Mouse (Mus musculus): ENCODE data around the gene Map2k5. TPM values are rescaled to one million over a fixed set of nuclear protein-coding genes. Genes with fewer than 3 reads are reported as not detected.

Gene Map2k5
- 34.6 and 37.3 TPM in 2 replicates for polyA plus RNA-seq (2014; fragmentation: Nextera tagmentation; extraction: Ambion mirVana)

DNA sequence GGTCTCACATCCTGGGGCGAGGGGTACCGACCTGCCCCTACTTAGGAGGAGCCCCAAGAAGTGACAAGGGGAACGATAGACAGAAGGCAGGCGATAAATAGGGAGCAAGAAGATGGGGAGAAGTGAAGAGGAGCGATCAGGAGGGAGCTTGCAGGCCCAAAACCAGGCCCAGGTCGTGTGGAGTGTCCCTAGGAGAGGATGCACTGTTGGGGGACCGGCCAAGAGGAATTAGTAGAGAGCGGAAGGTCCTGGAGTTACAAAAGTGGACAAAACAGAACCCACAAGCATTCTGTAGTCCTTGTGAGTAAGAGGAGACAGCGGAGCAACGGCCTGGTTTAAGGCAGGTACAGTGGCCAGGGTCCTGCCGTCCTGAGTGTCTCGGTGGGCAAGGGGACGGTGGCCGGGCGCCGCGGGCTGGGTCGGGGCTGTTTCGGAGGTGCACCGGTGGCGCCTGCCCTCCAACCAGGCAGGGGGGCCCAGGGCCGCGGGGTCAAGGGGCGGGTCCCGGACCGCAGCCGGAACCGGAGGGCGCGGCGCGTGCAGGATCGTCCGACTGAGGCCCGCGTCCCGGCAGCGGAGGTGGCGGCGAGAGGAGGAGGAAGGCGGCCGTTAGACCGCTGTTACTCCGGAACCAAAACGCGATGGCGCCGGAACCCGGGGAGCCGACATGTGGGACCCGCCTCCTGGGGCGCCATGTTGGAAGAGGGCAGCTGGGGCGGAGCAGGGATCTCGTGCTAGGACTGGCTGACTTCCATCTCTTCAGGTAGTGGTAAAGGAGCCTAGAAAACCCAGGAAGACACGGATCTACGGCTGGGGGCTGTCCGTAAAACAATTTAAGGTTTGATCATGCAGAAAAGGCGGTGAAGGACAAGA is at the start of gene Map2k5:
Gene Map2k5 (minus strand): TSS at position 633 of the 873 bp plus-strand sequence.
- ATAC-seq (ENCODE audit: insufficient read depth): peak; percentile 95
- Histone ChIP-seq H3K27ac (ENCODE audit: low read depth) (peak within 1 kb of the TSS; percentile 87), H3K9ac (peak within 1 kb of the TSS; percentile 87), H3K36me3 (ENCODE audit: insufficient read depth) (peaks cover 20% of the 10 kb centered on the region), H3K4me1 (ENCODE audit: insufficient read depth) (peaks cover 7% of the 10 kb centered on the region), H3K9me3 (ENCODE audit: low read depth, low read length) (no peaks in the 10 kb centered on the region), H3K27me3 (ENCODE audit: insufficient read depth, low read length) (no peaks in the 10 kb centered on the region), H3K4me3 (ENCODE audit: low read depth, low read length) (peak within 1 kb of the TSS; percentile 82), H3K4me2 (peak within 1 kb of the TSS; percentile 96)
- WGBS: under 1% methylated on average over 58 of the region's 58 CpGs
- peak; percentile 93 for DNase-seq
- no peak for TF ChIP-seq CTCF (IDR thresholded peaks at IDR 0.05; ENCODE audit: low read depth)

DNA sequence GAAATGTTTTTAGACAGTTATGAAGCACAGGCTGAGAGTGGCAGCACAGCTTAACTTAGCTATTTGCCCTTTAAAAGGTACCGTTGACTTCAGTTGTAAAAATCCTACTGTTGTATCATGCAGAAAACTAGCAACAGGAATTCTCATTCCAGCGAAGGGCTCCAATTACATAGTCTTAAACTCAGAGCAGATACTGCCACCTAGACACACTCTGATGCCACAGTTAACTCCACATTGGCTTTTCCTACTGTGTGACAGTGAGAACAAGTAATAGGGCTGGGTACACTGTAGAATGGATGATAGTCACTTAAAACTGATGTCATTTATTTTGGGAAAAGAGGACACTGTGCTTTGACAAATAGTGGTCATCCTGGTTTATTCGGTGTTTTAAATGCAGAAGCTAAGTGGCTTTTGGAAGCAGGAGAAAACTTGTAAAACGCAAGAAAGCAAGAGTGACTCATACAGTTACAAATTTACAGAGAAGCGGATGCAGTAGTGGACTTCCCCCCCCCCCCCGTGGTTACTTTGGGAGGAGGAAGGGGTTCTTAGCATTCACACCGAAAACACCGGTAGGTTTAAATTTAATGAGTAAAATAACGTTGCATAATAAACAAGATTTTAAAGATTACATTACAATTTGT is 43.5 kb upstream of the Map2k5 start:
- Histone ChIP-seq H3K9ac (no peak overlapping the region), H3K4me1 (ENCODE audit: insufficient read depth) (no peaks in the 10 kb centered on the region), H3K27ac (ENCODE audit: low read depth) (no peak overlapping the region), H3K27me3 (ENCODE audit: insufficient read depth, low read length) (no peaks in the 10 kb centered on the region), H3K4me3 (ENCODE audit: low read depth, low read length) (no peak overlapping the region), H3K9me3 (ENCODE audit: low read depth, low read length) (no peaks in the 10 kb centered on the region), H3K36me3 (ENCODE audit: insufficient read depth) (no peaks in the 10 kb centered on the region), H3K4me2 (no peak overlapping the region)
- 48% methylated on average over 9 of the region's 9 CpGs for WGBS
- peak; percentile 31 for DNase-seq
- peak; percentile 32 for TF ChIP-seq CTCF (IDR thresholded peaks at IDR 0.05; ENCODE audit: low read depth)
- ATAC-seq (ENCODE audit: insufficient read depth): no peak

DNA sequence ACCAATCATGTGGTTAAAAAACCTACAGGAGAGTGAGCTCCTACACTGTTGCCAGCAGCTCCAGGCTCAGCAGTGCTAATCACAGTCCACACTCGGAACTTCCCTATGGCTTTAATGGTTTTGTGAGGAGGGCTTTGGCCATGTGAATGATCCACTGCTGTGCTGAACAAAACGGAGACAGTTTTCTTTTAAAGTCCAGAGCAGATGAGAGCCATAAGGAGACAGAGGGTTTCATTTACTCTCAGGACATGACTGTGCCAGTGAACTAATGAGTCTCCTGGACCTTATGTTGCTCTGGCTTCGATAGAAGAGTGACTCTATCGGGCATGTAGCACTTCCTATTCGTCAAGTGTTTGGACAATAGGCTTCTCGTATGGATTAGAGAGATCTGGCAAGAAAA is 42.7 kb upstream of the Map2k5 start:
- H3K4me3 ChIP-seq (ENCODE audit: low read depth, low read length): no peak overlapping the region
- no peak overlapping the region for H3K27ac ChIP-seq (ENCODE audit: low read depth)
- no peaks in the 10 kb centered on the region for H3K27me3 ChIP-seq (ENCODE audit: insufficient read depth, low read length)
- no peak overlapping the region for H3K9ac ChIP-seq
- ATAC-seq (ENCODE audit: insufficient read depth) (no peak), DNase-seq (no peak)
- no peak for TF ChIP-seq CTCF (IDR thresholded peaks at IDR 0.05; ENCODE audit: low read depth)
- H3K4me1 ChIP-seq (ENCODE audit: insufficient read depth): no peaks in the 10 kb centered on the region
- no peaks in the 10 kb centered on the region for H3K36me3 ChIP-seq (ENCODE audit: insufficient read depth)
- WGBS: 42% methylated on average over 6 of the region's 6 CpGs
- H3K4me2 ChIP-seq: no peak overlapping the region
- no peaks in the 10 kb centered on the region for H3K9me3 ChIP-seq (ENCODE audit: low read depth, low read length)

- TF ChIP-seq CTCF (IDR thresholded peaks at IDR 0.05; ENCODE audit: low read depth): no peak
- 84% methylated on average over 1 of the region's 1 CpGs for WGBS
- no peak overlapping the region for H3K9ac ChIP-seq
- DNase-seq: no peak
- no peak for ATAC-seq (ENCODE audit: insufficient read depth)
- no peak overlapping the region for H3K4me2 ChIP-seq
- no peaks in the 10 kb centered on the region for H3K36me3 ChIP-seq (ENCODE audit: insufficient read depth)
- no peaks in the 10 kb centered on the region for H3K27me3 ChIP-seq (ENCODE audit: insufficient read depth, low read length)
- H3K9me3 ChIP-seq (ENCODE audit: low read depth, low read length): no peaks in the 10 kb centered on the region
- H3K4me1 ChIP-seq (ENCODE audit: insufficient read depth): no peaks in the 10 kb centered on the region
- H3K4me3 ChIP-seq (ENCODE audit: low read depth, low read length): no peak overlapping the region
- no peak overlapping the region for H3K27ac ChIP-seq (ENCODE audit: low read depth)
Measured at GRCm38 (mm10) chr9:63400176-63400575, 22.5 kb upstream of the Map2k5 start.

DNA sequence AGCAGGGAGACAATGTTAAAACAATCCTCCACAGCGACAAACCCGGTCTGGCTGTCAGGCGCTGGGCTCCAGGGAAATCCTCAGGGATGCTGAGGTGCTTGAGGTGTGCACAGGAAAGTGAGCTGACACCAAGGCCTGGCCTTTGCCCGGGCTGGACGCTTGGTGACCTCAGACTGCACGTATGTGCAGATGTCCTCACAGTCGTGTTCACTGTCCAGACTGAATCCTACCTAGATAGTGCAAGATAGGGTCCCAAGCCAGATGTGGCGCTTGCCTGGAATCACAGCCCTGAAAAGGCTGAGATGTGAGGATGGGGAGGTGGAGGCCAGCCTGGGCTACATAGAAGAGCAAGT is 21.7 kb upstream of the Map2k5 start:
- Histone ChIP-seq H3K4me3 (ENCODE audit: low read depth, low read length) (peak overlapping the region; percentile 90), H3K27me3 (ENCODE audit: insufficient read depth, low read length) (no peaks in the 10 kb centered on the region), H3K9ac (peak overlapping the region; percentile 85), H3K4me2 (peak overlapping the region; percentile 88), H3K36me3 (ENCODE audit: insufficient read depth) (no peaks in the 10 kb centered on the region), H3K4me1 (ENCODE audit: insufficient read depth) (no peaks in the 10 kb centered on the region), H3K27ac (ENCODE audit: low read depth) (peak overlapping the region; percentile 88), H3K9me3 (ENCODE audit: low read depth, low read length) (no peaks in the 10 kb centered on the region)
- DNase-seq: no peak
- no peak; the same call in 1 of the 2 replicates for ATAC-seq (ENCODE audit: insufficient read depth)
- WGBS: 2% methylated on average over 8 of the region's 8 CpGs
- TF ChIP-seq CTCF (IDR thresholded peaks at IDR 0.05; ENCODE audit: low read depth): no peak

GRCm38 (mm10) chr9:63398611-63399462 is 21.1 kb upstream of the Map2k5 start, which contains the start of gene 2300009A05Rik:
TSS of gene 2300009A05Rik (minus strand) at chr9:63399246.
- H3K9me3 ChIP-seq (ENCODE audit: low read depth, low read length): no peaks in the 10 kb centered on the region
- peak within 1 kb of the TSS; percentile 85 for H3K9ac ChIP-seq
- DNase-seq (peak; percentile 95), ATAC-seq (ENCODE audit: insufficient read depth) (peak; percentile 99)
- H3K4me2 ChIP-seq: peak within 1 kb of the TSS; percentile 88
- no peaks in the 10 kb centered on the region for H3K36me3 ChIP-seq (ENCODE audit: insufficient read depth)
- WGBS: under 1% methylated on average over 67 of the region's 74 CpGs
- peak within 1 kb of the TSS; percentile 88 for H3K27ac ChIP-seq (ENCODE audit: low read depth)
- no peaks in the 10 kb centered on the region for H3K27me3 ChIP-seq (ENCODE audit: insufficient read depth, low read length)
- TF ChIP-seq CTCF (IDR thresholded peaks at IDR 0.05; ENCODE audit: low read depth): no peak
- no peaks in the 10 kb centered on the region for H3K4me1 ChIP-seq (ENCODE audit: insufficient read depth)
- H3K4me3 ChIP-seq (ENCODE audit: low read depth, low read length): peak within 1 kb of the TSS; percentile 90
